Mouse (Mus musculus): ENCODE results near the gene Xdh.

- TF ChIP-seq CTCF (IDR thresholded peaks at IDR 0.05; ENCODE audit: extremely low read depth, insufficient read depth, insufficient read length, insufficient replicate concordance) (no peak), POLR2A (IDR thresholded peaks at IDR 0.05; ENCODE audit: low read depth, low read length) (no peak)
These were observed 43.9 kb downstream of the Xdh start for GRCm38 (mm10) chr17:73906076-73906475.
